Mouse (Mus musculus) MEL (cell line): ENCODE measurements around the gene Glod4. TPM values are rescaled to one million over a fixed set of nuclear protein-coding genes. Genes with fewer than 3 reads are reported as not detected.

ENCODE experiments used
- DNase-seq: peaks from one replicate; pipeline ENCODE4 v3.0.0; 2011; ENCODE audit warnings: low read depth, low spot score
- H3K27ac ChIP-seq: 2 replicates; pipeline ENCODE4 v1.5.1; 2012; ENCODE audit warnings: low read depth, mild to moderate bottlenecking, control low read depth, low read length, moderate library complexity; ENCODE audit not compliant: control insufficient read depth
- H3K27me3 ChIP-seq, 2 experiments: fragments of 150-350 bp in 1 of 2; sonication (generic) in 1 of 2; 2 replicates each; pipeline ENCODE4 v1.6.1; 2012; ENCODE audit warnings: low read length in 2 of 2, mild to moderate bottlenecking in 2 of 2, improper control_type of control experiment in 1 of 2, moderate library complexity in 1 of 2; ENCODE audit not compliant: insufficient read depth in 2 of 2, control insufficient read depth in 1 of 2
- H3K36me3 ChIP-seq, 2 experiments: 2 replicates each; pipeline ENCODE4 v1.6.1; 2012 to 2014; ENCODE audit warnings: low read length in 2 of 2, improper control_type of control experiment in 1 of 2, inconsistent platforms in 1 of 2, mild to moderate bottlenecking in 1 of 2; ENCODE audit not compliant: insufficient read depth in 2 of 2, control insufficient read depth in 1 of 2
- H3K4me1 ChIP-seq, 2 experiments: fragments of 150-350 bp in 1 of 2; sonication (generic) in 1 of 2; 2 replicates each; pipeline ENCODE4 v1.6.1; 2012; ENCODE audit warnings: low read length in 2 of 2, improper control_type of control experiment in 1 of 2, mild to moderate bottlenecking in 1 of 2; ENCODE audit not compliant: insufficient read depth in 2 of 2, control insufficient read depth in 1 of 2
- H3K4me3 ChIP-seq, 2 experiments: fragments of 150-350 bp in 1 of 2; sonication (generic) in 1 of 2; 2 replicates each; pipeline ENCODE4 v1.5.1; 2012; ENCODE audit warnings: low read depth in 2 of 2, low read length in 2 of 2, mild to moderate bottlenecking in 2 of 2, moderate library complexity in 2 of 2, control low read depth in 1 of 2, improper control_type of control experiment in 1 of 2; ENCODE audit not compliant: control insufficient read depth in 1 of 2, insufficient read depth in 1 of 2
- H3K79me2 ChIP-seq: 2 replicates; pipeline ENCODE4 v1.6.1; 2012; ENCODE audit warnings: mild to moderate bottlenecking, low read length, moderate library complexity; ENCODE audit not compliant: control insufficient read depth, poor library complexity, insufficient read depth
- H3K9ac ChIP-seq: 2 replicates; pipeline ENCODE4 v1.6.1; 2012; ENCODE audit warnings: low read depth, mild to moderate bottlenecking, control low read depth, low read length, moderate library complexity; ENCODE audit not compliant: control insufficient read depth, poor library complexity, severe bottlenecking
- H3K9me3 ChIP-seq: fragments of 150-350 bp; sonication (generic); replicated peaks from 2 replicates; pipeline ENCODE4 v1.6.1; 2012; ENCODE audit warnings: mild to moderate bottlenecking, low read length, improper control_type of control experiment, moderate library complexity; ENCODE audit not compliant: insufficient read depth
- CHD2 ChIP-seq: IDR thresholded peaks from 2 replicates; pipeline ENCODE4 v1.6.1; 2011; ENCODE audit warnings: low read length, improper control_type of control experiment
- CTCF ChIP-seq, 3 experiments: IDR thresholded peaks in 2 of 3; conservative IDR thresholded peaks in 1 of 3; 2 replicates each; pipeline ENCODE4 v1.5.1; 2011 to 2012; ENCODE audit warnings: low read length in 3 of 3, low read depth in 2 of 3, mild to moderate bottlenecking in 2 of 3, improper control_type of control experiment in 1 of 3, inconsistent platforms in 1 of 3, mixed read lengths in 1 of 3, moderate library complexity in 1 of 3; ENCODE audit not compliant: control insufficient read depth in 1 of 3, insufficient read depth in 1 of 3, poor library complexity in 1 of 3, severe bottlenecking in 1 of 3
- E2F4 ChIP-seq: IDR thresholded peaks from 2 replicates; pipeline ENCODE4 v1.6.1; 2011; ENCODE audit warnings: low read depth, low read length, improper control_type of control experiment, borderline replicate concordance
- GATA1 ChIP-seq: IDR thresholded peaks from 2 replicates; pipeline ENCODE4 v1.6.1; 2011; ENCODE audit warnings: low read depth, low read length, improper control_type of control experiment
- KAT2A ChIP-seq: conservative IDR thresholded peaks from 2 replicates; pipeline ENCODE4 v1.6.1; 2012; ENCODE audit warnings: low read depth, low read length, improper control_type of control experiment, inconsistent platforms
- MAFK ChIP-seq: IDR thresholded peaks from 2 replicates; pipeline ENCODE4 v1.6.1; 2011; ENCODE audit warnings: low read depth, mild to moderate bottlenecking, low read length, improper control_type of control experiment, borderline replicate concordance
- MAX ChIP-seq: IDR thresholded peaks from 2 replicates; pipeline ENCODE4 v1.6.1; 2011; ENCODE audit warnings: low read length, improper control_type of control experiment
- MEF2A ChIP-seq: IDR thresholded peaks from 2 replicates; pipeline ENCODE4 v1.6.1; 2014; ENCODE audit warnings: low read depth, mild to moderate bottlenecking, inconsistent platforms, low read length, improper control_type of control experiment; ENCODE audit not compliant: poor library complexity, insufficient replicate concordance, severe bottlenecking; ENCODE audit errors: extremely low read depth
- MXI1 ChIP-seq: IDR thresholded peaks from 2 replicates; pipeline ENCODE4 v1.6.1; 2011; ENCODE audit warnings: mild to moderate bottlenecking, low read depth, low read length, improper control_type of control experiment
- RAD21 ChIP-seq: IDR thresholded peaks from 2 replicates; pipeline ENCODE4 v1.6.1; 2011; ENCODE audit warnings: mild to moderate bottlenecking, low read depth, low read length, improper control_type of control experiment
- SMC3 ChIP-seq: IDR thresholded peaks from 2 replicates; pipeline ENCODE4 v1.6.1; 2011; ENCODE audit warnings: low read depth, low read length, improper control_type of control experiment
- USF1 ChIP-seq: IDR thresholded peaks from 2 replicates; pipeline ENCODE4 v1.6.1; 2014; ENCODE audit warnings: low read depth, mild to moderate bottlenecking, inconsistent platforms, low read length, improper control_type of control experiment, moderate library complexity
- ZC3H11A ChIP-seq: IDR thresholded peaks from 2 replicates; pipeline ENCODE4 v1.6.1; 2012; ENCODE audit warnings: low read depth, mild to moderate bottlenecking, inconsistent platforms, low read length, improper control_type of control experiment
- ZNF384 ChIP-seq: IDR thresholded peaks from 2 replicates; pipeline ENCODE4 v1.6.1; 2012; ENCODE audit warnings: low read depth, mild to moderate bottlenecking, inconsistent platforms, low read length, improper control_type of control experiment
- polyA plus RNA-seq, 2 experiments: library from polyadenylated mRNA; stranded (reverse) in 1 of 2; unstranded in 1 of 2; fragments of >175 nt in 1 of 2; fragments of >200 nt in 1 of 2; gene quantifications; 2 replicates each; pipeline versions ENCODE4 v1.2.1 to v1.2.4; 2012; ENCODE audit warnings: low replicate concordance in 2 of 2, low read depth in 1 of 2; ENCODE audit not compliant: insufficient read length in 2 of 2, insufficient read depth in 1 of 2, missing spikeins in 1 of 2
- total RNA-seq: library from RNA; depleted of rRNA; stranded (reverse); fragments of 300-350 nt; gene quantifications from 2 replicates; pipeline ENCODE4 v1.2.3, GENCODE M21; 2012

Glod4 gene
- total and polyA plus RNA-seq, 3 experiments = 63.9 to 139 TPM; not detected in 1

GRCm38 (mm10) chr11:76196275-76196976, 47.1 kb downstream of the Glod4 start:
- no peak for DNase-seq
- no peak overlapping the region for H3K27ac ChIP-seq
- no peaks in the 10 kb centered on the region for H3K79me2 ChIP-seq
- no peaks in the 10 kb centered on the region for H3K9me3 ChIP-seq
- no peak overlapping the region for H3K4me3 ChIP-seq
- no peak overlapping the region for H3K9ac ChIP-seq
- TF ChIP-seq CHD2 (no peak), USF1 (no peak), MXI1 (0 out of 2 replicates have a peak, but pooled peaks have one; percentile 18), E2F4 (no peak)
- no peaks in the 10 kb centered on the region for H3K36me3 ChIP-seq
- H3K4me1 ChIP-seq = peaks cover under 1 to 1% of the 10 kb centered on the region in 2 experiments
- no peaks in the 10 kb centered on the region for H3K27me3 ChIP-seq

- Histone ChIP-seq H3K27ac (no peak overlapping the region), H3K4me1 (peaks cover 4 to 7% of the 10 kb centered on the region in 2 experiments; a peak in 3 of 4 replicates), H3K27me3 (no peaks in the 10 kb centered on the region), H3K79me2 (no peaks in the 10 kb centered on the region), H3K9me3 (no peaks in the 10 kb centered on the region), H3K36me3 (peaks cover 0 to 4% of the 10 kb centered on the region in 2 experiments; a peak in 2 of 4 replicates), H3K9ac (no peak overlapping the region), H3K4me3 (no peak overlapping the region)
- no peak for TF ChIP-seq CHD2
- TF ChIP-seq MAFK = no peak
- peak; percentile 10 to 64 (median 13); a peak in 4 of 6 replicates for TF ChIP-seq CTCF (IDR thresholded peaks at IDR 0.05 in 2 of 3, conservative IDR thresholded peaks at IDR 0.05 in 1 of 3; ENCODE audit: control insufficient read depth in 1 of 3, insufficient read depth in 1 of 3, low read depth in 2 of 3, low read length in 3 of 3, poor library complexity in 1 of 3, severe bottlenecking in 1 of 3)
- TF ChIP-seq RAD21 = peak; percentile 54
- peak; percentile 7; the same call in 1 of the 2 replicates for TF ChIP-seq ZNF384
- peak; percentile 70 for TF ChIP-seq SMC3
- TF ChIP-seq MEF2A = no peak
- TF ChIP-seq ZC3H11A = peak; percentile 69
- DNase-seq = peak; percentile 61
Observed at GRCm38 (mm10) chr11:76186908-76187307, 56.6 kb downstream of the Glod4 start.

GRCm38 (mm10) chr11:76183745-76184144, 59.8 kb downstream of the Glod4 start:
- H3K36me3 ChIP-seq = peaks cover 0 to 8% of the 10 kb centered on the region in 2 experiments; a peak in 2 of 4 replicates
- H3K4me3 ChIP-seq = no peak overlapping the region
- no peak overlapping the region for H3K27ac ChIP-seq
- no peak overlapping the region for H3K9ac ChIP-seq
- TF ChIP-seq MAX = peak; percentile 60; the same call in 1 of the 2 replicates
- no peak for TF ChIP-seq KAT2A
- 0 out of 2 replicates have a peak, but pooled peaks have one; percentile 20 for TF ChIP-seq GATA1
- TF ChIP-seq, all 39 proteins: peak for 2
- Histone ChIP-seq H3K4me1 (peaks cover 4 to 9% of the 10 kb centered on the region in 2 experiments; a peak in 3 of 4 replicates), H3K27me3 (no peaks in the 10 kb centered on the region), H3K9me3 (no peaks in the 10 kb centered on the region), H3K79me2 (peaks cover 11% of the 10 kb centered on the region)
- DNase-seq = peak; percentile 62
